Mouse (Mus musculus) large intestine, adult 2 months (tissue): ENCODE results near the gene Gpm6a. TPM values are rescaled to one million over a fixed set of nuclear protein-coding genes. Genes with fewer than 3 reads are reported as not detected.

Source experiments
- DNase-seq: peaks from one replicate; pipeline ENCODE4 v3.0.0-alpha.2; 2012; ENCODE audit warnings: low read depth, low spot score
- WGBS: fragments of 180-500 bp; shearing (Covaris S2); methylation state at CpG from one replicate; pipeline ENCODE4 v1.1.7; 2018; 5-methylcytosine and 5-hydroxymethylcytosine counted together
- polyA plus RNA-seq: library from polyadenylated mRNA; depleted of rRNA; stranded (reverse); fragments of >200 nt; gene quantifications from 2 replicates; pipeline ENCODE4 v1.2.3, GENCODE M21; 2012; rRNA removed

Gpm6a gene
- 0.93 and 1.2 TPM in 2 replicates for polyA plus RNA-seq

DNA sequence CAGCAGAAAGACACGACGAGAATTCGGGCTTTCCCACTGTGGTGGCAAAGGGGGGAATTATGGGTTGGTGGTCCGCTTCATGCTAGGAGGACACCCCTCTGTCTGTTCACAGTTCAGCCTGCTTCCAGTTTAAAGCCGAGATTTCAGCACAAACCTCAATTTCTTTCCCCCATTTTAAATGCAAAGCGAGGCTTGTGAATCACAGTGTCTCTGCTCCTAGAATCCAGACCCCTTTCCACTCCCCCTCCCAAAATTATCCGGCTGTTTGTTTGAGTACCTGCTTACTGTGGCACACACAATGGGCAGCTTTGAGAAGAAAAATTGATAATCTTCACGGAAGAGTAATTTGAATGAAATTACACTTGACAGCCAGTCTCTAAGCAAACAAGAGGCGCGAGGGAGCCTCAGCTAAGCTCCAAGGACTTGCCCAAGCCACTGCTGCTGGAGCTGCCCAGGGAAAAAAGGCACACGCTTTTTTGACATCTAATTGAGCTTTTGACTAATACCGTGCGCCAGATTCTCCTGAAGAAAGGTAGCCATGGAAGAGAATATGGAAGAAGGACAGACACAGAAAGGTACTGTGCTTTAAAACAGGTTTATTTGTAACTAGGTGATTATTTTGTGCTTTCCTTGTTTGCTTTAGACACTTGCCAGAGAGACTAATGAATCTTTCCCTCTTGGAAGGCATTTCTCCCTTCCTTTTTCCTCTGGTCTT, at the start of gene Gpm6a:
TSS of gene Gpm6a (plus strand) at position 103 of the 715 bp plus-strand sequence.
- DNase-seq: no peak
- WGBS: 23% methylated on average over 13 of the region's 13 CpGs

DNA sequence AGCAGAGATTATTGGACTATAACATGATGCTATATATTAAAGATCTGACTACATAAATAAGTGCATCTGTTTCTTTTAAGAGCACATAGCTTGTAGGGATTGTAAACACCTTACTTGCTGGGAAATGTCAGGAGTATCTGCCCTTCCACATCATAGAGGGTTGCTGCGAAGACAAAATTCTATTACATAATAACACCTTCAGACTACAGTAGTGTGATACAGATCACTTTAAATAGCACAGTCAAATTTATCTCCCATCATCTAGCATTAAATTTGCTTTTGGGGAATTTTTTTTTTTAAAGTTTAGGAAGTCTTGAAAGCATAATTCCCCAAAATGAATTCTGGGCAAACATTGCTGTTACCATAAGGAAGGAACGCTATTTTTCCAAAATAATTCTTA, 41.8 kb upstream of the Gpm6a start:
- WGBS: 91% methylated on average over 2 of the region's 2 CpGs
- no peak for DNase-seq

DNA sequence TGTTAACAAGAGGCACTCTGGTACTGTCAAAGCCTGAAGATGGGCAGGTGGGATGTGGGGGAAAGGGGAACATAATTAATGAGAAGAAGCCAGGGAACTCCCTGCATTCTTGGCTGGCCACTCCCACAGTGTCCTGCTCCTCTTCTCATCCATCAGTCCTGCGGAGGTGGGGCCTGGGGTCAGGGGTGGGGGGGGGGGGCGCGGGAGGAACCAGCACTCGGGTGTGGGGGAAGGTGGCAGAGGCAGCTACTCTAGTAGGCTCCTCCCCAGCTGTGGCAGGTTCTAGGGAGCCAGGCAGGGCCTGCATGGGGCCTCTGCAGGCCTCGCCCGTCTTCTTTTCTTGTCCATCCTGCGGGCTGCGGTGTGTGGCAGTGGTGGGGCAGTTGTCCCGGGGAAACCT, 36.9 kb upstream of the Gpm6a start:
- WGBS: 70% methylated on average over 9 of the region's 9 CpGs

DNA sequence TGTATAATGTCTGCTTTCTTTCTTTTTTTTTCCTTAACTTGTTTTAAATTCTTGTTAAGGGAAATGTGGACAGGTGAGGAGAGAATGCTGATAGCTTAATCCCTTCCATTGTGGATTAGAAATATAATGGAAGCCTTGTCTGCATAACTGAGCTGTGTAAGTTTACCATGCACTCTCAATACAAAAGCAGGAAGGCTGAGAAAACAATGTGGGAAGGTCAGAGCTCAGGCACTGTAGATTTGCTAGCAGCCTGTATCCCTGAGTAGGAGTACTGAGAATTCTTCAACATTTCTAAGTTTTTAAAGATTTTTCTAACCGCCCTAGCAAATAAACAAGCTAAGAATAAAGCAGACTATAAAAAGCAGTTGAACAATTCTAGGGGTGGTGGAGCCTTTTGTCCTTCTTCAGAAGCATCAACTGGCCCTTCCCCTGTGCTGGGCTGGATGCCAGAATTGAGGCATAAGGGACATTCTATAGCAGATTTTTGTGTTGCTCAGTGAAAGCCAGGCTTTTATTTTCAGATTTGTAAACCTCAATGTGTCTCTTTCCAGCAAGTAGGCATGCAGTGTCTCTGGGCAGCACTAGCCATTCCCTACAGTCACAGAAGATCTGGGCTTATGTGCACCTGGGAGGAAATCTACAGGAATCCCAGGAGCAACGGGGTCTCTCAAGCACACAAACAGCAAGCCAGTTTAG, 32.3 kb upstream of the Gpm6a start:
- no peak for DNase-seq
- 43% methylated on average over 2 of the region's 2 CpGs for WGBS

More for the DNA sequence above, 36.9 kb upstream of the Gpm6a start:
- DNase-seq: no peak

DNA sequence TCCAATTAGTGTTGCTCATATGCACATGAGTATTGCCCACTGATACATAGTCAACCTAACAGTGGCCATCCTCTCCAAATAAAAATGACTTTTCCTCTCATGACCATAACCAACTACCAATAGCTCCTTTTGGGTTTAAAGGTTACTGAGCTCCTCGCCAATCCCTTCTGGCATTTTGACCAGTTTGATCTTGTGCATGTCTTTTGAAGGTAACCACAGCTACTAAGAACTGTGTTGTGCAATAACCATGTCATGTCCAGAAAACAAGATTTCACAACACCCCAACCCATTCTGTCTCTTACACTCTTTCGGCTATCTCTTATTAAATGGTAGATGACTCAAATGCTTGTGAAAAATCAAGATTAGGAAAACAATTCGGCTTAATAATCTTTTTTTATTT, 29.7 kb upstream of the Gpm6a start:
- WGBS: 63% methylated on average over 3 of the region's 3 CpGs

DNA sequence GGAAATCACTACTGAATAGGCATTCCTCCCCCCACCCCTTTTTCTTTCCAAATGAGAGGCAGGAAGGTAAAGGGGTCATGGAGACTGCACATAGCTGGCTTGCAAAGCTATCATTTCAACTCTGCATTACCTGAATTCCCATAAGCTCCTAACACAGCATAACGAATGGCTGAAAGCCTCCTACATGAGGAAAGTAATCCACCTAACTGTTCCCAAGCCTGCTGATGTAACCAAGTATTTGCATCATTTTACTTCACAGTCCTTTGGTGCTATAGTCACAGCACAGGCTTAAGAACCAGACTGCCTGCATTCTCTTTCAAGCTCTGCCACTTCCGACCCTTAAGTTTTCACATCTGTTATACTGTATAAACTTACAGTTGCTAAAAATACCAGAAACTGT, 22.3 kb upstream of the Gpm6a start:
- 67% methylated on average over 2 of the region's 2 CpGs for WGBS
- no peak for DNase-seq

More for the DNA sequence above, 29.7 kb upstream of the Gpm6a start:
- DNase-seq: no peak

DNA sequence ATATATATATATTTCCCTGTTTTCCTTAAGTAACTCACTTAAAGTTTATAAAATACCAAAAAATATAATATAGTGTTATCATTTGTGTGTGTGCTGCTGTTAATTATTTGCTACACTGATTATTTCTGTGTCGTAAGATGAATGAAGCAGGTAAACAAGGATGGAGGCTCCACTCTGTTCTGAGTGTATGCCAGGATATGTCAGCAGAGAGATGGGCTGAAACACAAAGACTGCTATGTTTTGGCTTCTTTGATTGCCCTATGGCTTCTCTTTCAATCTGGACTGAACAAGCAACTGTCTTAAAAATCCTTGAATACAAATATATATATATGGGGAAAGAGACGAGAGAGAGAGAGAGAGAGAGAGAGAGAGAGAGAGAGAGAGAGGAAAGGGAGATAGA, 1.3 kb upstream of the Gpm6a start:
- no peak for DNase-seq
- WGBS: 70% methylated on average over 2 of the region's 2 CpGs

DNA sequence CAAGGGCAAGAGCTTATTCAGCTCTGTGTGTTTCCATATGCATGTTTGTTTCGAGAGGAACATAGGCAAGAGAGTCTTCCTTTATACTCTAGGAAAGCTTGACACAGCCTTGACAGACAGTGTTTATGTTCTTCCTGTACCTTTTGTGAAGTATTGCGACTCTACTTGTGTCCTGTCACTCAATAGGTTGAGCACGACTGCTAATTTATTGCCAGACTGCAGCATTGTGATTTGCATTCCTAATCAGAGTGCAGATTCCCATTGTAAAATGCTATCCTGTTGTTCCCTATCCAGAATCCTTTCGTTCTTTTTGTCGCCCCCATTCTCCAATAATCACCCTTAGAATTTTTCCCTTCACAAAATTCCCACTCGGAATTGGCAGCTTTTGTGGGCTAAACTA, 613 bp upstream of the Gpm6a start:
- WGBS: 67% methylated on average over 6 of the region's 6 CpGs
- no peak for DNase-seq

DNA sequence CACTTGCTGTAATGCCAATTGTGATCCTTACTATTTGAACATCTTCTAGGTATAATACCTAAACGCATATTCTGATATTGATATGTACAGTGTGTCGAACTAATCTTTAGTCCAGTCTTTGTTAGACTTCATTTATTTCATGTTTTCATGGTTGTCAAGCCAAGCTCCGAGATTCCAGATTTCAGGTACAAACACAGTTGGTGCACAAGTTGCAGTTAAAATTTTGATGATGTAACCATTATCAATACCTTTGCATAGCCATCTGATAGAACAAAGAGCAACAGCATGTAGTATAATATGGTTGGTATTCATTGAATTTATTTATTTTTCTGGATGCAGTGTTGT, 785 bp downstream of the Gpm6a start:
- 72% methylated on average over 3 of the region's 3 CpGs for WGBS

DNA sequence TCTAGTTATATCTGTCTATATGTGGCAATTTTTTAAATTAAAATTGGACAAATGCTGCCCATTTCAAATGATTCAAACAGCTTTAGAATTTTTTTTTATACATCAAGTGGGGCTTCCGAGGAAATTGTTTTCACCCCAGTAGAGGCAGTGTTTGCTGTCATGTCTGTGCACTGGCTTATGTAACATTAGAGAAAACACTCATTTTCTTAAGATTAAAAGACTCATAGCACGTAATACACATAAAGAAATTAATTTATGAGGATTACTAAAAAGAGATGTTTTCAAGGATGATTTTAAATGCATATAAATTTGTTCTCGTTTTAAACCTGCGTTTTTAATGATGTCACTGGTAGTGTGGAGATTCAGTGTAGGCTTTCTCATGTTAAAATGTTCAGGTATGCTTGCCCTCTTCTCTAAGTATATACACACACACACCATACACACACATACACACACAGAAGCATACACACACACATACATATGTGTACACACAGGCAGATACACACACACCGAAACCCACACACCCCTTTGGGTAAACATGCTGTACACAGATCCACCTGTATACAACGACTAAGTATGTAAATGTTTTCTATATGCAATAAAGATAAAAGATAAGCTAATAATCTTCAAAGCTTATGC, 1.4 kb downstream of the Gpm6a start:
- 63% methylated on average over 6 of the region's 6 CpGs for WGBS
- no peak for DNase-seq

More for the DNA sequence above, 785 bp downstream of the Gpm6a start:
- no peak for DNase-seq

DNA sequence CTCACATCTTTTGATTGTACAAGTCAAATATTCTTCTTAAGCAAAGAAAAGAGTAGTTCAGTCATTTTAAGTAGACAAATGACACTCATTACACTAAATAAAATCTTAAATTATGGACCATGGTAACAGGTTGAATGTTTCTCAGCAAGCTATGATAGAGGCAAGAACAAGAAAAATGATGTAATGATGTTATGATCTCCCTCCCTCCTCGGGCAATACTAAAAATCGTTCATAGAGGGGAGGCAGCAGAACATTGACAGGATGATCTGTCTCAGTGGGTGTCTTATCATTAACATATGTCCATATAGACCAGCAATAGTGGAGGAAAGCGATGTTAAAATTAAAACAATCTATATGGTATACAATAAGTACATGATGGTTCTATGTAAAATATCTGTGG, 2.1 kb downstream of the Gpm6a start:
- WGBS: 79% methylated on average over 3 of the region's 3 CpGs

DNA sequence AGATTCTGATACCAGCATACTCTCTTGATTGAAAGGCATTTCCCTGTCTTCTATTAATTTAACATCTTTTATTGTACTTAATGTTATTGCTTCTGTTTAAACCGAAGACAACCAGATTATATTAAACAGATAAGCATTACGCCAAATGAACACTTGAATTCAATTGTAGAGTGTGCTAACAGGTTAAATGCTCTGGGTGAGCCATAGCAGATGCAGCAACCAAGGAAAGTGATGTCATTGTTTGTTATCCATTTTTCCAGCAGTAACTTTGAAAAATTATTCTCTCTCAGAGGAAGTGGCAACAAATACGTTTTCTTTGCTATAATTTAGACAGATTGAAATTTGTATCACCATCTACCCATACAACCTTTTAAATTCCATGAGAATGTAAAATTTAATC, 2.9 kb downstream of the Gpm6a start:
- 65% methylated on average over 3 of the region's 3 CpGs for WGBS
- no peak for DNase-seq

More for the DNA sequence above, 2.1 kb downstream of the Gpm6a start:
- no peak for DNase-seq

DNA sequence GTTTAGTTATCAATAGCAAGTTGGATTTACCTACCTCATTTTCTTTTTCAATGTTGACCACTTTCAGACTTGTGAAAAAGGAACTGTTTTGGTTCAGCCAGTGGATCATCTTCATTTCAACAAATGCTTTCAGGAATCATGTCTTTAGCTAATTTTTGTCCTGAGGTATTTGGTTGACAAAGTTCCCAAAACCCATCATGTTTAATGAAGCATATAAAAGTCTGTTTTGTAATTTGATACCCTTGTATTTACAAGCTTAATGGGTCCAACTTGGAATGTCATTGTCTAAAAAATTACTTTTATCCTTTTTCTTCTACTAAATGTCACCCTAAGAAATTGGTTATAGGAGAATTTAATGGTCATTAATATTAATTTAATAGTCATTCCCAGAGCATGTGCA, 6.9 kb downstream of the Gpm6a start:
- DNase-seq: no peak

DNA sequence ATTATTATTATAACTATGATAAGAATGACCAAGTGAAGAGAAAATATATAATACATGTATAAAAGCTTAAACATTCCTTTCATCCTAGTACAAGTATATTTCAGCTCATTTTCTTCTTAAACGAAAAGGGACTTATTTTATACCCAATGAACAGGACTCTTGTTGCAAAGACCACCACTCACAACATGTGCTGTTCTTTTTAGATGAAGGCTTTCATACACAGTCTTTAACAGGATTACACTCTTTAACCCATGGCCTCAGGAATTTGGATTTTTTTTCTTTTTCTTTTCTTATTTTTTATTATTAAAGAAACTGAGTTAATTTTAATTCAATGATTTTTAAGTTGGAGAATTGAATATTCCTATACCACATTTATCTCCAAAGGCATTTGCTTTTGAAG, 20.4 kb downstream of the Gpm6a start:
- DNase-seq: no peak
- WGBS: 74% methylated on average over 1 of the region's 1 CpGs

DNA sequence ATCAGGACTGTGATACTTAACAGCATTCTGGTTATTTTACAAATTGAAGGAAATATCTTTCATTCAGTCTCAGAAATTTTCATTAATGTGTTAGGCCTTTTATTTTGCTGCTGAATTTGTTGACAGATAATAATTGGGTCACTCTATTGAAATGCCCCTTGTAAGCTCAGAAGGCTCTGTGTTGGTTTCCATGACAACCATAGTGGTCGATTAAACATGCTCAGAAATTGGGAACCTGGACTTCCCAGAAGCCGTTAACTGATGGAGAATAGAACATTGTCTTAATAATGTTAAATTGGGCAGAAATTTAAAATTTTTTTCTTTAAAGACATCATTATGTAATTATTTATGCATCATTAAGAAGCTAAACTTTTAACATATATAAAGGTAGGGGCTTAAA, 20.9 kb downstream of the Gpm6a start:
- DNase-seq: no peak
- WGBS: 76% methylated on average over 2 of the region's 2 CpGs

DNA sequence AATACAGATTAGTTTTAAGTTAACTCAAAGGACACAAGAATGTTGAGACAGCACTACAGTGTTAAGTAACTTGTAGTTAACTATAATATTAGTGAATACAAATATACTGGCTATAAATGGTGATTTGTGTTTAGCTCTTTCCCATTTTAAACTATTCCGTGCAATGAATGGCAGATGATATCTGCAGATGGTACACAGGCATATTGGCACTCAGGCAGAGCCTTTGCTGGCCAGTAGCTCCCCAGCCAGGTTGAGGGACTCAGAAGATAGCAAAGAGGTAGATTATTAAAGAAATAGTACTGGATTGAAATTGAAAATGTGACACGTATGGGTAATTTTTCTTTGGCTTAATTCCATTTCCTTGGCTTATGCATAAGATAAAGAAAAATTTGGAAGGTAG, 21.3 kb downstream of the Gpm6a start:
- DNase-seq: no peak
- 80% methylated on average over 2 of the region's 2 CpGs for WGBS

DNA sequence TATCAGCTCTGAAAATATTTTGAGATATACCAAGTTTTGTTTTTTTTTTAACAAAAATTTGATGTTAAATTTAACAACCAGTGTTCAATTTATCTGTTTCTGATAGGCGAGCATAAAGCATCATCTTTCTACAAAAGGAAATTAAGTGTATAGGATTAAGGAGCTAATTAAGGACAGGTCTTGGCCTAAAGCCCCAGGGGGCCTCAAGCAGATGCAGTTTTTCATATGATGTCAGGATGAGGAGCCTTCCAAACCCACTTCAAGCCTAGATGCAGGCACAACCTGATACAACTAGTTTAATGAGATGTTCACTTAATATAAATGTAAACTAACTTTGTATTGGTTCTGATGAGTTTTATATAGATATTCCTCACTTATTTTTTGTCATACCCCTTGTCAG, 22.0 kb downstream of the Gpm6a start:
- WGBS: 64% methylated on average over 1 of the region's 1 CpGs
- DNase-seq: no peak

DNA sequence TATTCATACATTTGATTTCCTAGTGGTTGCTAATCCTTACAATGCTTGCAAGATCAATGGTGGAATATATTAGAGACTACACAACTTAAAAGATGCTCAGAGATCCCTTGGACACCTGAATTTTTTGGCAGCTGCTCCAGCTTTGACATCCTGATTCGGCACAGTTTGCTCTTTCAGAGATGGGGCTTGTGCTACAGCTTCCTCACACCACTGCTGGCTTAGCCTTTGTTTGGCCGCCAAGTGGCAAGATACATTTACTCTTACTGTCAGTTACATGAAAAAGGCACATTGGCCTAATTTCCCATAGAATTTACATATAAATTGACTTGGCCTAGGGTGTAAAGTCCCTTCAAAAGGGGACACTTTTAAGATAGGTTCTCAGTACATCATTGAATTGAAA, 32.1 kb downstream of the Gpm6a start:
- 67% methylated on average over 2 of the region's 2 CpGs for WGBS
- DNase-seq: no peak

DNA sequence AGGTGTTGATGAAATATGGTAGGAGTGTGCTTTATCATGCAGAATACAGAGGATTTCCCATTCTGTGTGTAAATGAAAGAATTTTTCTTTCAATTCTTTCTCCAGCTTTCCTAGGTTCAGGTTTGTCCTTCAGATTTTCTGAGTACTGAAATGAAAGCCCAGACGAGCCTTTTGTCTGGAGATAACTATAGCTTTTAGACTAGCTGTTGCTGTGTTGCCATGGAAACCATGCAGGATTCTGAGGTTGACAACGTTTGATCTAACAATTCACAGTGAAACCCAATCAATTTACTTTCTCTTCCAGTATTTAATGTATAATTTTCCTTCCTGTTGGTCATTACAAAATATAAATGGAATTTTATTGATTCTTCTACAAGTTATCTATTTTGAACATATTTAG, 34.5 kb downstream of the Gpm6a start:
- WGBS: 33% methylated on average over 2 of the region's 2 CpGs
- DNase-seq: no peak

DNA sequence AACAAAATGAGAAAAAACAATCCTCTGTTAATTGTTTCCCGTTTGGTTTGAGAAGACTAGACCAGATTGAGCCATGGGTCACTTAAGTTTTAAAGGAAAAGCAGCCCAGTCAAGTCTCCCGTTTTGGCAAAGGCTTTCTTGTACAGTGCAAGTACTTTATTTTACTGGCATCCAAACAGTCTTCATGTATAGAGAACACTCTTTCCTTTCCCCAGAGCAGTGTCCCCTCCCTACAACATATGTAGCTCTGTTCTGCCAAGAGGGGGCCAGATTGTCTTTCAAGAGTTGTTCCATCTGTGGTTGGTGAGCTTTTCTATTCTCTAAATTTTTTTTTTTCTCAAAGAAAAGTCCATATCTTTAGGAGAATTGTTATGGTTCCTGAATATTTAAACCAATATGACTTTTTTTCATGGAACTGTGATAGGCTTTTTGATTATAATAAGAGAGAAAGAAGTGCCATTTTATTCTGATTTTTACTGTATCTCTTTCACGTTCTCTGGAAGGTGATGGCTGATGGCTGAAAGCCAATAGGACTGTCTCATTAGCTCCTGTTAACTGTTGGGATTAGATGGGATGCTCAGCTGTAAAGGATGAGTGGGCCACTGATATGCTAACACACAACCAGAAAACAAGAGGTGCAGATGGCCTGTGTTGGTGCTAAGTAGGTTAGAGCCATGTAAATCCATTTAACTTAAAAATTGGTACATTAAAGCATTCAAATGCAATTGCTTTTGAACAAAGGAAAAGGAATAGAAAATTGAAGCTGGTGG, 37.4 kb downstream of the Gpm6a start:
- no peak for DNase-seq
- WGBS: 58% methylated on average over 3 of the region's 3 CpGs
